Mouse (Mus musculus) granulocyte monocyte progenitor cell, adult 5-6 weeks (primary cell): ENCODE measurements around the gene Slc6a18. TPM values are rescaled to one million over a fixed set of nuclear protein-coding genes. Genes with fewer than 3 reads are reported as not detected.
"Not testable (repeated sequence)": the region's sequence is repeated elsewhere in the genome, so short reads cannot be mapped to it uniquely, and the experiment has no call there.

Experiments used
- ATAC-seq: replicated peaks from 2 replicates; pipeline ENCODE4 v1.8.0; 2016; ENCODE audit warnings: mild to moderate bottlenecking, moderate TSS enrichment, inconsistent platforms; ENCODE audit not compliant: poor library complexity, severe bottlenecking
- total RNA-seq, 2 experiments: library from RNA; stranded (forward) in 1 of 2; stranded (reverse) in 1 of 2; fragments of 200-712, 200-1000 nt in 1 of 2; fragments of >200 nt in 1 of 2; fragmentation: Nextera tagmentation in 1 of 2; gene quantifications; 2 replicates each; pipeline ENCODE4 v1.2.3; 2014 to 2017

Gene Slc6a18
- total RNA-seq (2014; fragmentation: Nextera tagmentation) (not detected in 2 replicates), total RNA-seq (2017) (not detected in 2 replicates)

DNA sequence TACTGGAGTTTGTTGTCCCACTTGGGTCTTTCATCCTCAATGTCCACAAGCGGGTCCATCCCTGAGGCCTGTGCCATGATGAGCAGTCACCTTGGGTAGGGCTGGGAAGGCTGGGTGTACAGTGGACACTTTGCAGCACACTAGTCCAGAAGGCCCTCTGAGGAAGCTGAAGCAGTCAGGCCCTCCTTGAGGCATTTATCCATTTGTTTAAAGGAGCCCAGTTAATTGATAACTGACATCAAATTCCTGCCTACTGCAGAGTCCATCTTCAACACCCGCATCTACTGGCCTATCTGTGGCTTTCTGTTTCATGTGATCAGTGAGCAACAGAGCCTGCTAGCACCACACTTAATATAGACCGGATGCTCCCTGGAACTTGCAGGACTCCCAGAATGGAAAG, at the start of gene Slc6a18:
Gene Slc6a18 (minus strand): TSS at position 171 of the 400 bp plus-strand sequence.
- no peak for ATAC-seq

DNA sequence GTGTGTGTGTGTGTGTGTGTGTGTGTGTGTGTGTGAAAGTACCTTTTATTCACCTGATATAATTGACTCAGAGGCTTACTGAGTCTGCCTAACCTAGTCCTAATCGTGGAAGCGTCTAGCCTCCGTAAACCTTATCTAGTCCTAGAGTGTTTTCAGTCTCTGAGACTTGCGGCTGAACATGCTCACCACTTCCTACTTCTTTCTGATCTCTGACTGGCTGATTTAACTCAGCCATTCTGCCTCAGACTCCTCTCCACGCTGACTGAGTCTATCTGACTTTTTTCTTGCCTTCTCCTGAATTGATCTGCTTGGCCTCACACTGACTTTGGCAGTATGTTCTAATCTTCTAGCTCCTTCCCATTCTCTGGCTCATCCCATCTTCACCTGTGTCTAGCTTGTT, 47.5 kb upstream of the Slc6a18 start:
- peak; percentile 65 for ATAC-seq

- ATAC-seq: peak; percentile 43; the same call in 1 of the 2 replicates
These were observed 45.4 kb upstream of the Slc6a18 start for GRCm38 (mm10) chr13:73723081-73723668.

DNA sequence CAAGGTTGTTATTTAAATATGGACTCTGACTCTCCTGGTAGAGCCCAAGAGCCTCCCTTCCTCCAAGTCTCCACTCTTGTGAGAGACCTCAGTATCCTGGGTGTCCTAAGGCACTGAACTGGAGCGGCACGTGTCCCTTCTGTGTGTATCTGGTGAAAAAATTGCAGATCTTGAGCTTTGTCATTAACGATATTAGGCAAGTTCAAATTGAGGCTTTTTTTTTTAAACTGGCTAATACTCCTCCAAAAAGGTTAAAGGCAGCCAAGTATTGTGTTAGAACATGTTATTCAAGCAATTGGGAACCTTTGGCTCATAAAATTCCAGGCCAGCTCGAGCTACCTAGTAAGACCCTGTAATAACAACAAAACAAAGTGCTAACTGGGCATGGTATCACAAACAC, 42.4 kb upstream of the Slc6a18 start:
- no peak for ATAC-seq

DNA sequence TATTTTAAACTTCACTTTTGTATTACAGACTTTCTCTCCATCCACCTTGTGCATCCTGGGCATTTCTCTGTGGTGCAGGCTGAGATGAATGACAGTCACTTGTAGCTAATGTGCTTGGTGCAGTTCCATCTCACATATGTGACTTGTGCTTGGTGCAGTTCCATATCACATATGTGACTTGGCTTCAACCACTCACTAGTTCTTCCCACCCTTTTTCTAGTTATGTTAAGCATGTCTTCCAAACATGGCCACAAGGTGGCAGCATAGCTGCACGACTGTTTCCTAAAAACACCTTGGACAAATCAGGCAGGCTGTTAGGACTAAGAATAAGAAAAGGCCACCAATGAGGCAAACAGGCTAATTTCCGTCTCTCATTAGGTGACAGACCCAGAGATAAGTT, 40.4 kb upstream of the Slc6a18 start:
- peak; percentile 83 for ATAC-seq

GRCm38 (mm10) chr13:73714020-73714419, 36.2 kb upstream of the Slc6a18 start:
- peak; percentile 69 for ATAC-seq

DNA sequence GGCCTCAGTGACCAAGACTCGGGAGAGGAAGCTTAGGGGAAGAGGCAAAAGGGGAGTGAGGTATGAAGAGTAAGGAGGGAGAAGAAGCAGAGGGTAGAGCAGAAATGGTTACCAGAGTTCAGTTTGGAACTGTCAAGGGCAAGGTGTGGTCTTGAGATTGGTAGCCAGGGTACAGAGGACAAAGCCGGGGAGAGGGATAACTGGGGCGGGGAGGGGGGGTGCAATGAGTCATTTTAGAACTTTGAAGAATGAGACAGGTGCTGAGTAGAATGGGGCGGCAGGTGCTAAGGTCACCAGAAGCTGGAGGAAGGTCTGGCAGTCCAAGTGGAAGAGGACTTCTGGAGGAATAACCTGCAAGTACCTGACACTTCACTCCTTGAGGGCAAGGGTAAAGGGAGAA, 35.4 kb upstream of the Slc6a18 start:
- ATAC-seq: no peak

GRCm38 (mm10) chr13:73712228-73712627, 34.4 kb upstream of the Slc6a18 start:
- ATAC-seq: no peak

DNA sequence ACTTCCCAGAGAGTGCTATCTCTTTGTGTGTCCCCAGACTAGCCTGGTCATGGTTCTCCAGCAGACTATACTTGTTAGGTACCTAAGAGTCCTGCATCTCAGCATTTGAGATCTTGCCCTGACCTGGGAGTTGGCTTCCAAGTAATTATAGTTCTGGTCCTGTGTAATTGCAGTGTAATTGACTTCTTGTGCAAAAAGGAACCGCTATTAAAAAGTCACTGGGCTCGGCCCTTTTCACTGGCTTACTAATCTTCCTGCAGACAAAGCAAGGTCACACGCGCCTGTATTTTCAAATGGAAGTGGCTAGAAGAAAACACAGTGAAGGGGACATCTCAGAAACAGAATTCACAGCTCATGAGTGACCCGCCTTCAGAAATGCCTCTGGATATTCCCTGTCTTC, 34.0 kb upstream of the Slc6a18 start:
- no peak for ATAC-seq

DNA sequence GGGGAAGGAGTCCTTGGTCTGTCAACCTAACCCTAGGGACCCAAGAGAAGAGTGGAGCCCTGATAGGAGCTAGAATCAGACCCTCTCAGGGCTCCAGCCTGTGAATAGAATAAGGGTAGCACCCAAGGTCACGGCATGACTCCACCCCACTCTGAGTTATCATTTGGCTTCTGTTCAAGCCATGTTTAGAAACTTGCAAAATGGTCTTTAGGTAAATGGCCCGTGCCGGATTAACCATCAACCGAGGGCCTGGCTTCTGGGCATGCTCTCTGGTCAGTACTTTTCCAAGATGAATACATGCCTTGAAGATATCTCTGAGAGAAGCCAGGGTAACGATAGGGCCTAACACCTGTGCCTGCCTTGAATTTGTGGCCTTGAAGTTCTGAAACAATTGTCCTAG, 33.4 kb upstream of the Slc6a18 start:
- no peak for ATAC-seq

- no peak for ATAC-seq
These were observed 31.7 kb upstream of the Slc6a18 start for GRCm38 (mm10) chr13:73709491-73709890.

GRCm38 (mm10) chr13:73704694-73705325, 27.0 kb upstream of the Slc6a18 start, which contains the start of gene Slc6a19:
Gene Slc6a19 (minus strand): TSS chr13:73704865.
- ATAC-seq: no peak

DNA sequence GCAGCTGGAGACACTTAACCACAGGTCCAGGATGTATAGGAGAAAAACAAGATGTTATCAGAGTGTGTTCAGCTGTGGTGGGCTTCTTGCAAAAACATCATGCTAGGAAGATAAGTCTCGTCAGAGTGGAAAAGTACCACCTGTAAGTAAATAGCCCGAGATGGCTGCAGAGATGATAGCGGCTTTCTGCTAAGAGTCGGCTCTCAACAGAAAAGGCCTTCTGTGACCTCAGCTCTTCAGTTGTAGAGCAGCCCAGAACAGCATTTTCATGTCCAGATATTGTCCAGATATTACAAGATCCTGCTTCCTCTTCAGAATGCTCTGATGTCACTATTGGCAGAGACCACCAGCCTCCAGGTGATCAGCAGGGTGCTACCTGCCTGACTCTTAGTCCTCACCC, 25.7 kb upstream of the Slc6a18 start:
- not testable (repeated sequence) for ATAC-seq

DNA sequence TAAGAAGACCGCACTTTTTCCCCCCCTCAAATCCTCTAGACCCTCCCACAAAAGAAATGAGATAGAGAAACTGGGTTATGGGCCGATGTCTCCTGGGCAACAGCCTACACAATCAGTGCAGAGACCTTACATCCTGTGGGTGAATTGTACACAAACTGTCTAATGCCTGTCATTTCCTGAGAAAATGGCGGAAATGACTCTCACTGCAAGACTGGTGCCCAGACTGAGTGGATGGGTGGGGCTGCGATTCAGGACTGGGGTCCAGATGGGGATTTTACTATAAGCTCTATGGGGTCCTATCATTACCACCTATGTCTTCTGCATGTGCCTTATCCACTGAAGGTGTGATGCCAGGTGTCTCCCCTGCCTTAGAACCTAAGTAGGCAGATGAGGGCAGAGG, 25.0 kb upstream of the Slc6a18 start:
- ATAC-seq: no peak

DNA sequence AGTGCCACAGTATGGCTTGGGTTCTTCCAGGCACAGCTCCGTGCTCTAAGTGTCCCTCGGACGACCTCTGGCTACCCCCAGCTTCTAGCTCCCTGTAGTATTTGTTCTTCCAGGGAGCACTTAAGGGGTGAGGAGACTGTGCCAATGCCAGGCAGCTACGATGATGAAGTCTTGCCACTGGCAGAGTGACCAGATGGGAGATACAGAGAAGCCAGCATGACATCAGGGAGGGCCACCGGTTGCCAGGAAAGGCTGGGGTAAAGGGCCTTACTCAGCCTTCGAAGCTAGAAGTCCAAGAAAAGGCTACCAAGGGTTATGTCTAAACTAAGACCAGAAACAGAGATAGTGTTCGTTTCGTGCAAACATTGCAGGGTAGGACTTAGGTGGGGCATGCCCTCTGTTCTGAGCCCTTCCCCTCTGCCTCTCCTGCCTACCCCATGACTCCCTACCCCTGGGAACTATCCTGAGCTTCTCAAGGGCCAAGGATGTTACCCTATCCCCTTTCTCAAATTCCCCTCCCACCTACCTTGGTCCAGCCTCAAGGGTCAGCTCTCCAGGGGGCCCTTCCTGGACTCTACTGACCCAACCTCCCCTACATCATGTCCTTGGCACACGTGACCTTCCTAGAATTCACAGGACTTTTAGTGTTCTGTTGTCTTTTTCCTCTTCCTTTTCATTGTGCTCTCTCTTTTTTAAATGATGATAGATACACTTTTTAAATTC, 23.5 kb upstream of the Slc6a18 start:
- no peak for ATAC-seq

GRCm38 (mm10) chr13:73700554-73700953, 22.7 kb upstream of the Slc6a18 start:
- ATAC-seq: no peak

- ATAC-seq: no peak
These were observed 21.9 kb upstream of the Slc6a18 start for GRCm38 (mm10) chr13:73699714-73700113.

DNA sequence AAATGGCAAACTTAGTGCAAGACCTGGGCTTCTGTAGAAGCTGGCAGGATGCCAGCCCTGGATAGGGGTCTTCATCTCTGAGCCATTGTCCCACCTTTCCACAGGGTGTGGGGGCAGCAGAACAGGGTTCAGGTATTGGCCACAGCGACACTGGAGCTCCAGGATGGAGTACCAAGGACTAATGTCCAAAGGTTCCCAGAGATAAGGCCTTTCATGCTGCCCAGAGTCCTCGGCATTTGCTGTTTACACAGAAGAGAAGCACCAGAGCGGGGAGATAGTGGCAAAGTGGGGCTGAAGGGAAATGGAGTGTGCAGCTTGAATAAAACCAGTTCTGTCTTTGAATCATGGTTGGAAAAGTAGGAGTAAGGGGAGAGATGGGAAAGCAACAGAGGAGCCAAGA, 18.7 kb upstream of the Slc6a18 start:
- no peak for ATAC-seq

GRCm38 (mm10) chr13:73694972-73695371, 17.1 kb upstream of the Slc6a18 start:
- ATAC-seq: no peak

DNA sequence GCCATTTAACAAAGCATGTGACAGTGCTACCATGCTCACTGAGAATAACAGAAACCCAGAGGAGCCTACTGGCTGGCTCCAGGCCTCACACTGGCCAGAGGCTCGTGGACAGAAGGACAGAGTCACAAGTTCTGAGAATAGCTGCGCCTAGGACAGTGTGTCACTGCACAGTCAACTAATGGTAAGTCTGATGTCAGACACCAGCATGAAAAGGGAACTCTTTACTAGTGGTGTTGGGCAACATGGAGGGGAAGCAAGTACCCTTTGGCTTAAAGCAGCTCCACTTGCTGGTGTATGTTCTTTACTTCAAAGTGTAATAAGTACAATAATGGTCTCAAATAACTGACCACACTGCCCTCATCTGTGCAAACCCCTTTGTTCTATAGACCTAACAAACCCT, 15.5 kb upstream of the Slc6a18 start:
- ATAC-seq: peak; percentile 64

DNA sequence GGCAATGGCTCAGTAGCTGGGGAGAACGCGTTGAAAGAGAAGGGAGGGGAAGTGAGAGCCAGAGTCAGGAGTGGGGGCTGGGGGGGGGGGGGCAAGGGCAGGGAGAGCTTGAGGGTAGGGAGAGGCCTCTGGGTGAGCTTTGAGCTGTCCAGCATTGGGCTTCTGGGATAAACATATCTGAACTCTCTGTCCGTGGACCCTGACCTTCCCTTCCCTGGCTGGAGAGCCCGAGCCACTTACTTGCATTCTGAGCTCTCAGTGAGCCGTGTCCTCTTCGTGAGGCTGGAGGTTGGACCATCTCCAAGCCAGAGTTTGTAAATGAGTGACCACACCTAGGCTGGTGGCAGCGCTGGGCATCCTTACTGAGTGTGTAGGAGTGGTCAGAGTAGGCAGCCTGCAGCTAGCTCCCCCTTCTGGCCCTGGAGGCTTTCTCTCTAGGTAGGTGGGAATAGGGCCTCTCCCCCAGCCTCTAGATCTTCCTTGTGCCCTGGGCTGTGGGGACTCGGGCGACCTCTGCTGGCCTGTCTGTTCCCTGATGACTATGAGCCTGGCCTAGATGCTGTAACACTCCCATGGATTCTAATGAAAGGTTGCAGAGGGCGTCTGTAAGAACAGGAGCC, 14.5 kb upstream of the Slc6a18 start:
- peak; percentile 87 for ATAC-seq
